Mouse (Mus musculus) kidney, adult 2 months (tissue): ENCODE measurements at regions not wholly inside any gene's neighbourhood (a gene's known extent, or its start where the extent isn't known, plus 50 kb on each side); places are given as distances from the start of the nearest gene placed in this dataset.

Source experiments
- DNase-seq: peaks from one replicate; pipeline ENCODE4 v3.0.0; 2021
- H3K27ac ChIP-seq: fragments of 200-500 bp; 2 replicates; pipeline ENCODE4 v1.5.1; 2012; ENCODE audit warnings: low read depth, low read length, control low read depth, inconsistent platforms; ENCODE audit not compliant: insufficient read depth
- H3K27me3 ChIP-seq: fragments of 200-500 bp; replicated peaks from 2 replicates; pipeline ENCODE4 v1.6.1; 2012; ENCODE audit warnings: mild to moderate bottlenecking, moderate library complexity, low read length, inconsistent platforms; ENCODE audit not compliant: control insufficient read depth, insufficient read depth
- H3K36me3 ChIP-seq: fragments of 200-500 bp; 2 replicates; pipeline ENCODE4 v1.6.1; 2012; ENCODE audit warnings: mild to moderate bottlenecking, moderate library complexity, low read length, inconsistent platforms; ENCODE audit not compliant: control insufficient read depth, insufficient read depth
- H3K4me1 ChIP-seq: fragments of 200-500 bp; 2 replicates; pipeline ENCODE4 v1.6.1; 2011; ENCODE audit warnings: low read length; ENCODE audit not compliant: control insufficient read depth, insufficient read depth
- H3K4me3 ChIP-seq: fragments of 200-500 bp; 2 replicates; pipeline ENCODE4 v1.5.1; 2011; ENCODE audit warnings: mild to moderate bottlenecking, low read depth, low read length, control low read depth; ENCODE audit not compliant: insufficient read depth
- CTCF ChIP-seq: fragments of 200-500 bp; conservative IDR thresholded peaks from 2 replicates; pipeline ENCODE4 v1.5.1; 2011; ENCODE audit warnings: low read depth, mild to moderate bottlenecking, control low read depth, low read length, moderate library complexity, mixed read lengths; ENCODE audit not compliant: insufficient read depth, insufficient read length
- POLR2A ChIP-seq: fragments of 200-500 bp; IDR thresholded peaks from one replicate; pipeline ENCODE4 v1.6.1; 2011; ENCODE audit warnings: low read depth, low read length, control low read depth
- WGBS: fragments of 180-500 bp; shearing (Covaris S2); methylation state at CpG from one replicate; pipeline ENCODE4 v1.1.7; 2018; 5-methylcytosine and 5-hydroxymethylcytosine counted together

GRCm38 (mm10) chr3:66501865-66502264 lies 205.2 kb upstream of the Veph1 start:
- WGBS, result 84% methylated on average over 4 of the region's 4 CpGs
- Histone ChIP-seq H3K4me1 (no peaks in the 10 kb centered on the region), H3K27ac (no peak overlapping the region), H3K27me3 (no peaks in the 10 kb centered on the region), H3K4me3 (no peak overlapping the region), H3K36me3 (no peaks in the 10 kb centered on the region)
- no peak for DNase-seq
- no peak for TF ChIP-seq CTCF
- TF ChIP-seq POLR2A, result no peak

- Histone ChIP-seq H3K4me1 (no peaks in the 10 kb centered on the region), H3K27ac (no peak overlapping the region), H3K4me3 (no peak overlapping the region), H3K27me3 (no peaks in the 10 kb centered on the region), H3K36me3 (no peaks in the 10 kb centered on the region)
- TF ChIP-seq POLR2A (no peak), CTCF (no peak)
- DNase-seq, result no peak
- 69% methylated on average over 2 of the region's 2 CpGs for WGBS
Measured at GRCm38 (mm10) chr3:66494442-66495113, 197.9 kb upstream of the Veph1 start.

GRCm38 (mm10) chr3:66490696-66491357 lies 194.2 kb upstream of the Veph1 start:
- Histone ChIP-seq H3K4me1 (no peaks in the 10 kb centered on the region), H3K27ac (no peak overlapping the region), H3K27me3 (no peaks in the 10 kb centered on the region), H3K4me3 (no peak overlapping the region), H3K36me3 (no peaks in the 10 kb centered on the region)
- no peak for DNase-seq
- TF ChIP-seq CTCF (no peak), POLR2A (no peak)
- 24% methylated on average over 6 of the region's 6 CpGs for WGBS

GRCm38 (mm10) chr3:66488724-66489123 lies 192.1 kb upstream of the Veph1 start:
- no peak for DNase-seq
- no peaks in the 10 kb centered on the region for H3K4me1 ChIP-seq
- H3K27me3 ChIP-seq, result no peaks in the 10 kb centered on the region
- H3K4me3 ChIP-seq, result no peak overlapping the region
- 66% methylated on average over 7 of the region's 7 CpGs for WGBS
- H3K27ac ChIP-seq, result no peak overlapping the region
- no peaks in the 10 kb centered on the region for H3K36me3 ChIP-seq
- TF ChIP-seq CTCF (no peak), POLR2A (no peak)

GRCm38 (mm10) chr3:66486658-66487057 lies 190.0 kb upstream of the Veph1 start:
- no peaks in the 10 kb centered on the region for H3K27me3 ChIP-seq
- no peak overlapping the region for H3K4me3 ChIP-seq
- H3K27ac ChIP-seq, result no peak overlapping the region
- H3K4me1 ChIP-seq, result no peaks in the 10 kb centered on the region
- TF ChIP-seq POLR2A (no peak), CTCF (no peak)
- no peak for DNase-seq
- H3K36me3 ChIP-seq, result no peaks in the 10 kb centered on the region

- DNase-seq, result no peak
- H3K36me3 ChIP-seq, result no peaks in the 10 kb centered on the region
- H3K4me1 ChIP-seq, result no peaks in the 10 kb centered on the region
- H3K27me3 ChIP-seq, result no peaks in the 10 kb centered on the region
- H3K4me3 ChIP-seq, result no peak overlapping the region
- no peak overlapping the region for H3K27ac ChIP-seq
- no peak for TF ChIP-seq POLR2A
- no peak for TF ChIP-seq CTCF
- WGBS, result 93% methylated on average over 1 of the region's 1 CpGs
Measured at GRCm38 (mm10) chr3:66486184-66486583, 189.5 kb upstream of the Veph1 start.

GRCm38 (mm10) chr3:66480718-66481117 lies 184.1 kb upstream of the Veph1 start:
- WGBS, result 57% methylated on average over 6 of the region's 6 CpGs
- Histone ChIP-seq H3K4me3 (no peak overlapping the region), H3K27me3 (no peaks in the 10 kb centered on the region), H3K4me1 (no peaks in the 10 kb centered on the region), H3K27ac (no peak overlapping the region), H3K36me3 (no peaks in the 10 kb centered on the region)
- DNase-seq, result no peak
- TF ChIP-seq CTCF, result no peak
- no peak for TF ChIP-seq POLR2A

- WGBS, result 21% methylated on average over 4 of the region's 4 CpGs
- H3K4me3 ChIP-seq, result no peak overlapping the region
- DNase-seq, result no peak
Measured at GRCm38 (mm10) chr3:66479266-66479665, 182.6 kb upstream of the Veph1 start.

More at GRCm38 (mm10) chr3:66479266-66479665, 182.6 kb upstream of the Veph1 start:
- Histone ChIP-seq H3K27me3 (no peaks in the 10 kb centered on the region), H3K27ac (no peak overlapping the region), H3K36me3 (no peaks in the 10 kb centered on the region), H3K4me1 (no peaks in the 10 kb centered on the region)
- no peak for TF ChIP-seq POLR2A
- no peak for TF ChIP-seq CTCF
